Mouse (Mus musculus): Measurements from ENCODE around the gene A730071L15Rik.

The A730071L15Rik gene

GRCm38 (mm10) chr11:6199410-6200086, at the start of gene A730071L15Rik:
TSS of gene A730071L15Rik (plus strand) at chr11:6200029.
- no peak for DNase-seq

GRCm38 (mm10) chr11:6152864-6153263, 47.0 kb upstream of the A730071L15Rik start:
- no peak for DNase-seq

- no peak for DNase-seq
Measured at GRCm38 (mm10) chr11:6154211-6154701, 45.6 kb upstream of the A730071L15Rik start.

GRCm38 (mm10) chr11:6156651-6157050, 43.2 kb upstream of the A730071L15Rik start:
- no peak for DNase-seq

GRCm38 (mm10) chr11:6157119-6157518, 42.7 kb upstream of the A730071L15Rik start:
- no peak for DNase-seq

GRCm38 (mm10) chr11:6158515-6158914, 41.3 kb upstream of the A730071L15Rik start:
- no peak for DNase-seq

- DNase-seq = no peak
Measured at GRCm38 (mm10) chr11:6159704-6160275, 40.0 kb upstream of the A730071L15Rik start.

GRCm38 (mm10) chr11:6160663-6161271, 39.1 kb upstream of the A730071L15Rik start:
- DNase-seq = no peak

GRCm38 (mm10) chr11:6161549-6161948, 38.3 kb upstream of the A730071L15Rik start:
- DNase-seq = no peak

- no peak for DNase-seq
Measured at GRCm38 (mm10) chr11:6163062-6163461, 36.8 kb upstream of the A730071L15Rik start.

- no peak for DNase-seq
Measured at GRCm38 (mm10) chr11:6163706-6164105, 36.1 kb upstream of the A730071L15Rik start.

GRCm38 (mm10) chr11:6164781-6165180, 35.0 kb upstream of the A730071L15Rik start:
- no peak for DNase-seq

- no peak for DNase-seq
Measured at GRCm38 (mm10) chr11:6165391-6166081, 34.3 kb upstream of the A730071L15Rik start.

- no peak for DNase-seq
Measured at GRCm38 (mm10) chr11:6166351-6166750, 33.5 kb upstream of the A730071L15Rik start.

- no peak for DNase-seq
Measured at GRCm38 (mm10) chr11:6169041-6169663, 30.7 kb upstream of the A730071L15Rik start.

GRCm38 (mm10) chr11:6174719-6175118, 25.1 kb upstream of the A730071L15Rik start:
- DNase-seq = no peak

GRCm38 (mm10) chr11:6175506-6175905, 24.3 kb upstream of the A730071L15Rik start:
- DNase-seq = no peak

GRCm38 (mm10) chr11:6177781-6178420, 21.9 kb upstream of the A730071L15Rik start:
- DNase-seq = no peak

- DNase-seq = no peak
Measured at GRCm38 (mm10) chr11:6178673-6179166, 21.1 kb upstream of the A730071L15Rik start.

- no peak for DNase-seq
Measured at GRCm38 (mm10) chr11:6179194-6179593, 20.6 kb upstream of the A730071L15Rik start.

- no peak for DNase-seq
Measured at GRCm38 (mm10) chr11:6180811-6181399, 18.9 kb upstream of the A730071L15Rik start.

- DNase-seq = no peak
Measured at GRCm38 (mm10) chr11:6183246-6183645, 16.6 kb upstream of the A730071L15Rik start.

Data from kidney, adult 11 months (tissue).